Mouse (Mus musculus) C2C12 (cell line): ENCODE data around the gene H2al2b. TPM values are rescaled to one million over a fixed set of nuclear protein-coding genes. Genes with fewer than 3 reads are reported as not detected.
"Not testable (repeated sequence)": the region's sequence is repeated elsewhere in the genome, so short reads cannot be mapped to it uniquely, and the experiment has no call there.

ENCODE experiments used
- H3K27me3 ChIP-seq: one replicate; pipeline ENCODE4 v1.6.1; 2011; ENCODE audit not compliant: control insufficient read depth, insufficient read depth, insufficient read length
- H3K36me3 ChIP-seq: one replicate; pipeline ENCODE4 v1.6.1; 2011; ENCODE audit not compliant: control insufficient read depth, insufficient read depth
- H3K4me3 ChIP-seq: one replicate; pipeline ENCODE4 v1.5.1; 2011; ENCODE audit warnings: mild to moderate bottlenecking, control low read depth; ENCODE audit not compliant: poor library complexity, insufficient read depth, severe bottlenecking
- H3K79me2 ChIP-seq: one replicate; pipeline ENCODE4 v1.6.1; 2011; ENCODE audit not compliant: control insufficient read depth, insufficient read depth
- H3K79me3 ChIP-seq: one replicate; pipeline ENCODE4 v1.6.1; 2011; ENCODE audit warnings: low read depth, control low read depth
- H3ac ChIP-seq: one replicate; pipeline ENCODE3; 2011; ENCODE audit warnings: low read depth; ENCODE audit not compliant: control insufficient read depth, insufficient read length
- long read RNA-seq, 2 experiments: library from polyadenylated mRNA; unstranded; transcript quantifications; one replicate each; pipeline ENCODE4 v2.0.0; 2019 to 2020
- polyA plus RNA-seq: library from polyadenylated mRNA; unstranded; fragments of >200 nt; fragmentation: generic; extraction: Trizol; gene quantifications from one replicate; pipeline ENCODE4 v1.2.1, GENCODE M21; 2012; ENCODE audit warnings: missing spikeins

Gene H2al2b
- not detected for polyA plus RNA-seq
- long read RNA-seq, experiment 1 = 0 reads
- long read RNA-seq, experiment 2 = 0 reads

DNA sequence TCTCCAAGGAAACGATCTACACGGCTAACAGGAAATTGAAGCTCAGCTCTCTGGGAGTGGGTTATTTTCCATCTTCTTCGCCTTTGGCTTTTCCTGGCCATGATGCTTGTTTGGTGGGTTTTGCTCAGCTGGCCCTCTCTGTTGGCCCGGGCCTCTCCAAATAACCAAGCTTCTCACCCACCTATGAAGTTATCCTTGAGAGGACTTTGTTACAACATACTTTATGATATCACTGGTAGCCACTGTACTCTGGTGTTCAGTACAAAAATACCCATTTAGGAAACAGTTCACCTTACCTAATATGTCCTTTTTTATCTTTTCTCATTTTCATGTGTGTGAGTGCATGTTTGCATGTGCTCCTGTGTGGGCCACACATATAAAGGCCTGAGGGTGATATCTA lies at the start of gene H2al2b:
TSS of gene H2al2b (minus strand) at position 101 of the 400 bp plus-strand sequence.
- not testable (repeated sequence) for H3K27me3 ChIP-seq, H3K4me3 ChIP-seq, H3K36me3 ChIP-seq, H3ac ChIP-seq, H3K79me3 ChIP-seq, H3K79me2 ChIP-seq

Other genes starting within 250 kb of the H2al2b start
- not detected for gene H2al2c, start 121.6 kb downstream of the H2al2b start, polyA plus RNA-seq
- gene Sry, start 57.0 kb downstream of the H2al2b start, polyA plus RNA-seq = not detected
- not detected for gene Gm4064, start 75.5 kb upstream of the H2al2b start, polyA plus RNA-seq
- gene Rbmy, start 110.0 kb upstream of the H2al2b start, polyA plus RNA-seq = not detected
- not detected for gene Gm10256, start 110.0 kb upstream of the H2al2b start, polyA plus RNA-seq
- gene Gm10352, start 180.3 kb upstream of the H2al2b start, polyA plus RNA-seq = not detected
- gene Gm29289, start 211.9 kb upstream of the H2al2b start, polyA plus RNA-seq = not detected